Mouse (Mus musculus) G1E (cell line): Measurements from ENCODE around the gene Nrp2.

ENCODE experiments used
- CTCF ChIP-seq: IDR thresholded peaks from 2 replicates; pipeline ENCODE4 v1.5.1; 2012; ENCODE audit warnings: low read depth, low read length, inconsistent platforms, mixed read lengths
- GATA1 ChIP-seq: IDR thresholded peaks from 2 replicates; pipeline ENCODE4 v1.6.1; 2012; ENCODE audit warnings: borderline replicate concordance, low read length, inconsistent platforms, mixed read lengths
- POLR2AphosphoS5 ChIP-seq: IDR thresholded peaks from 2 replicates; pipeline ENCODE4 v1.6.1; 2012; ENCODE audit warnings: low read depth, low read length, inconsistent platforms; ENCODE audit not compliant: insufficient replicate concordance

DNA sequence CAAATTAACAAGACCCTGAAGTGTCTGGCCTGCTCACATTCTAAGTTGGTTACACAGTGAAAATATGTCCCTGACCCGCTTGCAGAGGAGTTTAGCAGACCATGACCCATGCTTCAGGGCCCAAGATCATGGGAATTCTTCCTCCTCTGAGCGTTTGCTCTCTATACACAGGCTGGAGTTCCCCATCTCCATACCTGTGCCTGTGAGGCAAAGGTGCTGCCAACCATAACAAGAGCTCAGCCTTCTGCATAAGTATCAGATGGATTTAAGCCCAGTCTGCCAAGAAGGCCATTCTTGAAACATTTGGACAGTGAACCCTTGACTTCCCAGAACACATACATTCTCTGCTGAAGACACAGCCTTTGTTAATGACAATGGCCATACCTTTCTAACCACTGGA lies 79.1 kb downstream of the Nrp2 start:
- TF ChIP-seq CTCF: no peak
- no peak for TF ChIP-seq GATA1
- TF ChIP-seq POLR2AphosphoS5: no peak
